Mouse (Mus musculus) layer of hippocampus, adult 9-10 months (tissue): ENCODE data around the gene Ralgapa2.

ENCODE experiments used
- DNase-seq: peaks from one replicate; pipeline ENCODE4 v3.0.0; 2022; ENCODE audit warnings: low spot score

The Ralgapa2 gene

GRCm38 (mm10) chr2:146359676-146360075, 152.5 kb downstream of the Ralgapa2 start:
- no peak for DNase-seq

DNA sequence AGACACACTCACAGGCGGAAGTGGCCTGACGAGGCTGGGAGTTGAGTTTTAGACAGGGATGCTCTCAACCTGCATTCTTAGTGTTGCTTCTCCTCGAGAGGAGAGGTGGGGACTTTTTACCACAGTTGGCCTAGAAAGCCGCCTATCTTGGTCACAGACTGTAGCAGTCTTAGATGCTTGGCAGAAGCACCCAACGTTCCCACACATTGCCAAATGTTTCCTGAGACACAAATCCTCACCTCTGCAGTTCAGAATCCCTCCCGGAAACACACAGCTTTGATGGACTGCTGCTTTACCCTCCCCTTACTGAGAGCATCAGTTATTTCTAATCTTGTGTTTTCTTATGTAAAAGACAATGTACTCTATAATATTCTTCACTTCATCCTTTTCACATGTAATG, 155.6 kb downstream of the Ralgapa2 start:
- DNase-seq: no peak

DNA sequence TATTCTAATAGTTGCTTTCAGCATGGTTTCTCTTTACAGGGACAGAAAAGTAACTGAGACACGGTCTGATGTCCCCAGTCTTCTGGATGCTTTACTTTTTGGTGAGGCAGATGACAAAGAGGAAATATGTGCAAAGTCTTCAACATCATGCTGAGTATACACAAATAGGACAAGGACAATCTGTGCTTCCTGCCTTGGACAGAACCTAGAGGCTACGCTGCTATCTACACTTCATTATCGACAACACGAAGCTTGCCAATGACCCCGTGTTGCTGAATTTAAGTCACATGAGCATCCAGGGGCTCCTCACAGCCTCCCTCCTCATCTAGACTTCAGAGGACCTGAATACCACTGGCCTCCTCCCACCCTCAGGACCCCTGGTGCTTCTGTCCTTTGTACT, 161.9 kb downstream of the Ralgapa2 start:
- no peak for DNase-seq

- peak; percentile 22 for DNase-seq
Measured at GRCm38 (mm10) chr2:146347942-146348341, 164.2 kb downstream of the Ralgapa2 start.

- no peak for DNase-seq
Measured at GRCm38 (mm10) chr2:146340090-146340489, 172.1 kb downstream of the Ralgapa2 start.

DNA sequence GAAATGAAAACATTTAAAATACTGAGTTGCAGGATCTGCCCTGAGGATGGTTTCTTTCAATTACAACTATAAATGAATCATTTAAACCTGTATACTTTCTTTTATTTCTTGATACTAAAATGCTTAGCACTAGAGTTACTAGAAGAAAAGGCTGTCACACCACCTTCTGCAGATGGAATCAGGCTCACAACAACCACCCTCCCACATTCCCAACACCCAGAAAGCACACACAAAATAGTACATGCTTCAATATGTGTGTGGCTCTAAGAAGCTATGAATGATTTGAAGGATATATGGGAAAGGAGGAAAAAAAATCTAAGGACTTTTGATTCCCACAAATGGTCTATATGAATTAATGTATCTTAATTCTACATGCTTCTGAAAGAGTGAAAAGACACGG, 174.6 kb downstream of the Ralgapa2 start:
- no peak for DNase-seq

- DNase-seq: no peak
Measured at GRCm38 (mm10) chr2:146331894-146332476, 180.2 kb downstream of the Ralgapa2 start.

- DNase-seq: no peak
Measured at GRCm38 (mm10) chr2:146330772-146331281, 181.3 kb downstream of the Ralgapa2 start.

GRCm38 (mm10) chr2:146330101-146330500, 182.0 kb downstream of the Ralgapa2 start:
- no peak for DNase-seq

DNA sequence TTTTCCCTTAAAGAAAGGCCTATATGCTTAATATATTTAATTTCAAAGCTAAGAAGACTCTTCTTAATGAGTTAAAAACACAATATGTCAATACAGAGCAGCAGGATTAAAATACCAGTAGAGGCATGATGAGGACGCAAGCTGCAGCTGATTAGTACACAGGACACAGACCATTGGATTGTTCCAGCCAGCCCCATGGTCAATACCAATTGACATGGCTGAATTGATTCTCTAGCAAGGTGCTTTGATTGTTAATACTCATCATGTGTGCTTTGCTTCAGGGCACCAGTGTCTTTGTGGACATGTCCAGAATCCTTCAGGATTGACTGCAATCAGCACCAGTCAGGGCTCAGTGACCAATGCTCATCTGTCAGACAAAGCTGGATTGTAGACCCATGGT, 185.5 kb downstream of the Ralgapa2 start:
- no peak for DNase-seq

- DNase-seq: no peak
Measured at GRCm38 (mm10) chr2:146324907-146325715, 187.0 kb downstream of the Ralgapa2 start.

DNA sequence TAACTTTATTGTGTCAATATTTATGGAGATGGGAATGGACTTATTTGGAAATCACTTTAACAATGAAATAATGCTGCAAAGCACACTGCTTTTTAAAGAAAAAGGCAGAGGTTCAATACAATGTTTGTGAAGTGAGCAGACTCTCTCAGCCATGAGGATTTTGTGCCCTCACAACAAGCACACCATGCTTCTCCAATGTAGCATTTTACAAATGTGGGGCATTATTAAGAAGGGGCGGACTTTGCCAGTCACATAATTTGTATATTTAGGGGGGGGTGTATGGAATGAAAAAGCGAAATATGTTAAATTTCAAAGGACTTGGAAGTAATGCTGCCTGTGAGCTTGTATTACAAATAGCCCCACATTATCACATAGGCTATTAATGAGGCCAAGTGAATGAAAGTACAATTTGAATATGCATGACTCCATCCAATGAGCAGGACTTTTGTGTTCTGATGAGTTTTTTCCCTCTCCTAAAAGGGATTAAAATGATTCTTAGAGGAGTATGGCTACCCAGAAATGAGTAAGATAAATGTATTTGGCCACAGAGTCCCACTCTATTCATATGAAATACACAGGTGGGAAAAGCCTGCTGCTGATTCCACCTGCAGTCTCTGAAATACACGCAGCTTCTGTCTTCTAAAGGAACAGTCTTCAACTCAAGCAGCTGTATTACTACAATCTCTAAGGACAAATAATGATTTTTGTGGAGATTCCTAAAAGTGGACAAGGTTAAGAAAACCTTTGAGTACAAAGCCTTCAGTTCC, 187.8 kb downstream of the Ralgapa2 start:
- no peak for DNase-seq

DNA sequence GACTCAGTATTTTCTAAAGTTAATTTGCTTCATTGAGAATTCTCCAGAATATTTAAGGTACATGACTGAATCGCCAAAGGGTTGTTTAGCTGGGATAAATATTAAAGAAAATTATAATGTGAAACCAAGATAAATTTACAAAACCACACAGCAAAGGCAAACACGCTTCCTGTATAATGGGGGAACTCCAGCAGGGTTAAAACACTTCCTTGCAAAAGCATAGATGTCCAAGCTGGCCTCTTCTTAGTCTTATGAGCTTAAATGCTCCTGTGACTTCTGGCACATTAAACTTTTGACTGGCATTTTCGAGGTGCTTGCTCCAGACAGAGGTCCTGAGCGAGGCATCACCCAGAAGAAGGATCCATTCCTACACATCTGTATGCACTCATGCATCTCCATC, 188.6 kb downstream of the Ralgapa2 start:
- no peak for DNase-seq

- DNase-seq: no peak
Measured at GRCm38 (mm10) chr2:146322770-146323169, 189.4 kb downstream of the Ralgapa2 start.

DNA sequence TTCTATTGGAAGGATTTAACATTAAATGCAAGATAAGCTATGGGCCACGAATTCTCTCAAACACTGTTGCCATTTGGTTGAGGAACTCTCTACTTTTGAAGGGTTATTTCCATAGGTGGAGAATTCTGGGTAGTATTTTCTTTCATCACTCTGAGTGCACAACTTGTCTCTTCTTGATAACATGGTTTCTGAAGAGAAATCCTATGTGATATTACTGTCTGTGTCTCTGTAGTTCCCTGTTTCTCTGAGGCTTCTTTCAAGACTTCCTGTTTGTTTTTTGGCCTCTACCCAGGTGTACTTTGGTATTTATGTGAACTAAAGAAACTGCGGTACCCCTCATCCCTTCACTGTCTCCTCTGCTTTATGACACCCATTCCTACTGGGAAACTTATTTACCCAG, 190.1 kb downstream of the Ralgapa2 start:
- no peak for DNase-seq

DNA sequence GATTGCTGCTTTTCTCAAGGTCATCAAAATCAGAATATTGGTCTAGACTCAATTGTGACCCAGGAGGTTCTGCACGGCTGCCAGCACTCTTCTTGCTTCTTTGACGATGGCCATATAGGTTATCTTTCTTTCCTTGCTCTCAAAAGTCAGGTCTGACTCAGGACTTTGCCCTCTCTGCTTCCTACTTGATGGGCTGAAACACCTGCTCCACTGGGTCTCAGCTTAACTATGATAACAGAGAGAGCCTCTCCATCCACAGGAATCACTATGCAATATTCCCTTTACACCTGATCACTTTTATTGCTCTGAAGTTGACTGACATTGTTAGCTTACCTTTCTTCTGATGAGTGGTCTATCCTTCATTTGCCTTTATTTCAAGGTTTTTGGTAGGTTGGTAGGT, 191.5 kb downstream of the Ralgapa2 start:
- DNase-seq: no peak

GRCm38 (mm10) chr2:146314751-146315150, 197.4 kb downstream of the Ralgapa2 start:
- no peak for DNase-seq

DNA sequence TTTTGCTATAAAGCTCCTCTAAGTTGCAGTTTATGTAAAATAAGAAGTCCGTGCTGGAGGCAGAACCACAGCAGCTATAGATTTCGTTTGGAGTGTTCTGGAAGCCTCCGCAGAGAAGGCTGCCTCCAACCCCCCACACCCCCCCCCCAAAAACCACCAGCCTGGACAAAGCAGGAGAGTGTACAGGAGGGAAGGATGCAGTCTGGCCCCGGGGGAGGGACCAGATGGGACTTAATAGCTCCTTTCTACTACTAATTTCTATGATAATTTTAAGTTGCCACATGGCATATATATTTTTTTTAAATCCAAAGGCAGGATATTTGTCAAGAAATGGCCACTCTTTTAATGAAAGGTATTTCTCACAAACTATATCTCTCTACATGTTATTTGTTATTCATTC, 198.3 kb downstream of the Ralgapa2 start:
- DNase-seq: no peak

DNA sequence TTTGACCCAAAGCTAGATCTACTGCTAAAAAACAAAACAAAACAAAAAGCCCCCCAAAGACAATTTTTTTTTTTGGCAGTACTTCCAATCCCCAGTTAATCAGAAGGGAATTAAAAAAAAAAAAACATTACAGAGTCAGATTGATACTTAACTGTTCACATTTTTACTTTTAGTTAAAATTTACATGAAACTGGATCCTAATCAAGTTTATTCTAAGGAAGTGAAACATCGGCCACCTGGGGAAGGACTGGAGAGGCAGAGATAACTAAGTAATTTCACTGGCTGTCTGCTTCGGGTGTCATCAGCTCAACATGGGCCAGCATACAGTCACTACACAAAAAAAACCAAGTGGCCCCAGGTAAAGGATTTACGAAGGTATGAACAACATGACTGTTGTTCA, 201.4 kb downstream of the Ralgapa2 start:
- DNase-seq: no peak

GRCm38 (mm10) chr2:146310291-146310690, 201.9 kb downstream of the Ralgapa2 start:
- no peak for DNase-seq

- peak; percentile 21 for DNase-seq
Measured at GRCm38 (mm10) chr2:146309413-146309812, 202.7 kb downstream of the Ralgapa2 start.

DNA sequence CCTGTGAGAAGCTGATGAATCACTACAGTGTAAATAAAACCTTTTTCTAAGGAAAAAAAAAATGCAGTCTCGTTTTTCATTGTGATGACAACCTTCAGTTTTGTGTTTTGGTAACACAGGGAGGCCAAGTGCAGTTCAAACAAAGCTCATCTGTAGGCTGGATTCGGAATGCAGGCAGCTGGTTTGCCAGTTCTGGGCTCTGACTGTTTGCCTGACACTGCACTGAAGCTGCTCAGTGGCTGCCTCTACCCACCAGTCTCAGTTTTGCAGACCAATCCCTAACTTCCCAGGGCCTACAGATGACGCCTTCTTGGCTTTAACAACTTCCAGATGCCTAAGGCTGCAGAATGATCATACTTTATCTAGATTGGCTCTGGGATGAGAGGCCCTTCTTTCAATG, 205.1 kb downstream of the Ralgapa2 start:
- no peak for DNase-seq
